Mouse (Mus musculus) embryonic fibroblast, embryonic 13.5 days (primary cell): Measurements from ENCODE around the gene Hoxb4. TPM values are rescaled to one million over a fixed set of nuclear protein-coding genes. Genes with fewer than 3 reads are reported as not detected.

ENCODE experiments used
- H3K27ac ChIP-seq: 2 replicates; pipeline ENCODE4 v1.5.1; 2012; ENCODE audit warnings: low read length, control low read depth, inconsistent platforms; ENCODE audit not compliant: insufficient read depth
- H3K4me1 ChIP-seq: 2 replicates; pipeline ENCODE4 v1.6.1; 2011; ENCODE audit warnings: low read length; ENCODE audit not compliant: control insufficient read depth, insufficient read depth
- H3K4me3 ChIP-seq: 2 replicates; pipeline ENCODE4 v1.5.1; 2011; ENCODE audit warnings: mild to moderate bottlenecking, control low read depth, low read length; ENCODE audit not compliant: insufficient read depth
- CTCF ChIP-seq: IDR thresholded peaks from 2 replicates; pipeline ENCODE4 v1.5.1; 2011; ENCODE audit warnings: mild to moderate bottlenecking, control low read depth, low read length, moderate library complexity, borderline replicate concordance; ENCODE audit not compliant: insufficient read depth
- POLR2A ChIP-seq: IDR thresholded peaks from 2 replicates; pipeline ENCODE4 v1.6.1; 2011; ENCODE audit warnings: low read depth, mild to moderate bottlenecking, control low read depth, low read length, moderate library complexity
- polyA plus RNA-seq: library from polyadenylated mRNA; stranded (reverse); fragments of >200 nt; gene quantifications from 2 replicates; pipeline ENCODE4 v1.2.4, GENCODE M21; 2011; ENCODE audit warnings: low read depth; ENCODE audit not compliant: missing spikeins, insufficient read length

The Hoxb4 gene
- polyA plus RNA-seq, 1 experiment: 8.3 TPM

GRCm38 (mm10) chr11:96305505-96306182 is 12.4 kb upstream of the Hoxb4 start:
- peak overlapping the region; percentile 0; the same call in 1 of the 2 replicates for H3K4me3 ChIP-seq
- H3K27ac ChIP-seq: peak overlapping the region; percentile 79

GRCm38 (mm10) chr11:96306183-96306907 is 11.7 kb upstream of the Hoxb4 start:
- TF ChIP-seq POLR2A (no peak), CTCF (no peak)
- H3K4me3 ChIP-seq: peak overlapping the region; percentile 33
- H3K4me1 ChIP-seq: no peaks in the 10 kb centered on the region
- peak overlapping the region; percentile 79 for H3K27ac ChIP-seq

More at GRCm38 (mm10) chr11:96305505-96306182, 12.4 kb upstream of the Hoxb4 start:
- TF ChIP-seq CTCF: no peak
- TF ChIP-seq POLR2A: no peak
- no peaks in the 10 kb centered on the region for H3K4me1 ChIP-seq

GRCm38 (mm10) chr11:96306908-96307269 is 11.2 kb upstream of the Hoxb4 start:
- H3K4me1 ChIP-seq: no peaks in the 10 kb centered on the region
- TF ChIP-seq POLR2A: peak; percentile 56
- no peak for TF ChIP-seq CTCF
- H3K4me3 ChIP-seq: peak overlapping the region; percentile 46
- H3K27ac ChIP-seq: peak overlapping the region; percentile 79

GRCm38 (mm10) chr11:96308763-96309162 is 9.3 kb upstream of the Hoxb4 start:
- Histone ChIP-seq H3K27ac (peak overlapping the region; percentile 68), H3K4me1 (no peaks in the 10 kb centered on the region), H3K4me3 (peak overlapping the region; percentile 46)
- no peak for TF ChIP-seq CTCF
- TF ChIP-seq POLR2A: no peak

- TF ChIP-seq POLR2A (no peak), CTCF (no peak)
These were observed 8.8 kb upstream of the Hoxb4 start for GRCm38 (mm10) chr11:96309288-96309687.

GRCm38 (mm10) chr11:96310183-96310938 is 7.7 kb upstream of the Hoxb4 start:
- peak overlapping the region; percentile 68 for H3K27ac ChIP-seq
- TF ChIP-seq CTCF: no peak
- TF ChIP-seq POLR2A: no peak; the same call in 1 of the 2 replicates
- no peaks in the 10 kb centered on the region for H3K4me1 ChIP-seq
- H3K4me3 ChIP-seq: peak overlapping the region; percentile 16

More at GRCm38 (mm10) chr11:96309288-96309687, 8.8 kb upstream of the Hoxb4 start:
- H3K4me1 ChIP-seq: no peaks in the 10 kb centered on the region
- peak overlapping the region; percentile 46 for H3K4me3 ChIP-seq
- peak overlapping the region; percentile 68 for H3K27ac ChIP-seq

- no peak for TF ChIP-seq POLR2A
- TF ChIP-seq CTCF: no peak
- Histone ChIP-seq H3K4me3 (peak overlapping the region; percentile 31), H3K4me1 (no peaks in the 10 kb centered on the region), H3K27ac (peak overlapping the region; percentile 68)
These were observed 7.0 kb upstream of the Hoxb4 start for GRCm38 (mm10) chr11:96311097-96311496.

- H3K27ac ChIP-seq: peak overlapping the region; percentile 68
- peak overlapping the region; percentile 31 for H3K4me3 ChIP-seq
- TF ChIP-seq POLR2A: no peak
- TF ChIP-seq CTCF: peak; percentile 42; the same call in 1 of the 2 replicates
- no peaks in the 10 kb centered on the region for H3K4me1 ChIP-seq
These were observed 6.3 kb upstream of the Hoxb4 start for GRCm38 (mm10) chr11:96311520-96312417.

GRCm38 (mm10) chr11:96313134-96313533 is 4.9 kb upstream of the Hoxb4 start:
- peak overlapping the region; percentile 65; the same call in 1 of the 2 replicates for H3K27ac ChIP-seq
- TF ChIP-seq CTCF: no peak
- no peak for TF ChIP-seq POLR2A
- no peaks in the 10 kb centered on the region for H3K4me1 ChIP-seq
- no peak overlapping the region for H3K4me3 ChIP-seq
